Mouse (Mus musculus): ENCODE measurements around the gene Tspan5. TPM values are rescaled to one million over a fixed set of nuclear protein-coding genes. Genes with fewer than 3 reads are reported as not detected.
A peak's percentile ranks its signal among the peaks of the same experiment; 100 is the strongest.

Tspan5 gene
- polyA plus RNA-seq (2012; rRNA removed), result 3.7 and 36.4 TPM in 2 replicates

GRCm38 (mm10) chr3:138741649-138742565 is at the start of gene Tspan5:
TSS of gene Tspan5 (plus strand) at chr3:138742195.
- Histone ChIP-seq H3K4me3 (ENCODE audit: low read depth, low read length) (peak within 1 kb of the TSS; percentile 93), H3K4me1 (ENCODE audit: control insufficient read depth, insufficient read depth, insufficient read length, low read length) (peaks cover 19% of the 10 kb centered on the region), H3K27me3 (ENCODE audit: control insufficient read depth, insufficient read depth, low read length) (no peaks in the 10 kb centered on the region), H3K36me3 (ENCODE audit: control insufficient read depth, insufficient read depth, low read length) (no peaks in the 10 kb centered on the region), H3K27ac (ENCODE audit: insufficient read depth, low read depth, low read length) (peak within 1 kb of the TSS; percentile 55)
- no peak for TF ChIP-seq CTCF (IDR thresholded peaks at IDR 0.05; ENCODE audit: extremely low read depth, insufficient read length, insufficient replicate concordance, low read depth, low read length)
- TF ChIP-seq POLR2A (IDR thresholded peaks at IDR 0.05; ENCODE audit: low read depth, low read length), result peak; percentile 62; the same call in 1 of the 2 replicates
- WGBS, result 2% methylated on average over 91 of the region's 100 CpGs

GRCm38 (mm10) chr3:138692302-138692701 is 49.7 kb upstream of the Tspan5 start:
- H3K27me3 ChIP-seq (ENCODE audit: control insufficient read depth, insufficient read depth, low read length), result no peaks in the 10 kb centered on the region
- WGBS, result 68% methylated on average over 1 of the region's 1 CpGs
- no peaks in the 10 kb centered on the region for H3K4me1 ChIP-seq (ENCODE audit: control insufficient read depth, insufficient read depth, insufficient read length, low read length)
- H3K4me3 ChIP-seq (ENCODE audit: low read depth, low read length), result no peak overlapping the region
- H3K36me3 ChIP-seq (ENCODE audit: control insufficient read depth, insufficient read depth, low read length), result no peaks in the 10 kb centered on the region
- H3K27ac ChIP-seq (ENCODE audit: insufficient read depth, low read depth, low read length), result no peak overlapping the region
- no peak for TF ChIP-seq POLR2A (IDR thresholded peaks at IDR 0.05; ENCODE audit: low read depth, low read length)
- TF ChIP-seq CTCF (IDR thresholded peaks at IDR 0.05; ENCODE audit: extremely low read depth, insufficient read length, insufficient replicate concordance, low read depth, low read length), result no peak

GRCm38 (mm10) chr3:138703399-138703798 is 38.6 kb upstream of the Tspan5 start:
- Histone ChIP-seq H3K4me3 (ENCODE audit: low read depth, low read length) (no peak overlapping the region), H3K27me3 (ENCODE audit: control insufficient read depth, insufficient read depth, low read length) (no peaks in the 10 kb centered on the region), H3K36me3 (ENCODE audit: control insufficient read depth, insufficient read depth, low read length) (no peaks in the 10 kb centered on the region), H3K4me1 (ENCODE audit: control insufficient read depth, insufficient read depth, insufficient read length, low read length) (no peaks in the 10 kb centered on the region), H3K27ac (ENCODE audit: insufficient read depth, low read depth, low read length) (no peak overlapping the region)
- TF ChIP-seq CTCF (IDR thresholded peaks at IDR 0.05; ENCODE audit: extremely low read depth, insufficient read length, insufficient replicate concordance, low read depth, low read length) (no peak), POLR2A (IDR thresholded peaks at IDR 0.05; ENCODE audit: low read depth, low read length) (no peak)
- 81% methylated on average over 12 of the region's 12 CpGs for WGBS

GRCm38 (mm10) chr3:138704469-138704868 is 37.5 kb upstream of the Tspan5 start:
- WGBS, result 63% methylated on average over 9 of the region's 9 CpGs
- Histone ChIP-seq H3K36me3 (ENCODE audit: control insufficient read depth, insufficient read depth, low read length) (no peaks in the 10 kb centered on the region), H3K4me1 (ENCODE audit: control insufficient read depth, insufficient read depth, insufficient read length, low read length) (no peaks in the 10 kb centered on the region), H3K4me3 (ENCODE audit: low read depth, low read length) (no peak overlapping the region), H3K27me3 (ENCODE audit: control insufficient read depth, insufficient read depth, low read length) (no peaks in the 10 kb centered on the region), H3K27ac (ENCODE audit: insufficient read depth, low read depth, low read length) (no peak overlapping the region)
- TF ChIP-seq POLR2A (IDR thresholded peaks at IDR 0.05; ENCODE audit: low read depth, low read length), result no peak
- TF ChIP-seq CTCF (IDR thresholded peaks at IDR 0.05; ENCODE audit: extremely low read depth, insufficient read length, insufficient replicate concordance, low read depth, low read length), result no peak

GRCm38 (mm10) chr3:138705875-138706274 is 36.1 kb upstream of the Tspan5 start:
- no peak overlapping the region for H3K4me3 ChIP-seq (ENCODE audit: low read depth, low read length)
- TF ChIP-seq POLR2A (IDR thresholded peaks at IDR 0.05; ENCODE audit: low read depth, low read length) (no peak), CTCF (IDR thresholded peaks at IDR 0.05; ENCODE audit: extremely low read depth, insufficient read length, insufficient replicate concordance, low read depth, low read length) (no peak)
- 79% methylated on average over 14 of the region's 14 CpGs for WGBS
- H3K27me3 ChIP-seq (ENCODE audit: control insufficient read depth, insufficient read depth, low read length), result no peaks in the 10 kb centered on the region
- no peaks in the 10 kb centered on the region for H3K4me1 ChIP-seq (ENCODE audit: control insufficient read depth, insufficient read depth, insufficient read length, low read length)
- H3K27ac ChIP-seq (ENCODE audit: insufficient read depth, low read depth, low read length), result no peak overlapping the region
- H3K36me3 ChIP-seq (ENCODE audit: control insufficient read depth, insufficient read depth, low read length), result no peaks in the 10 kb centered on the region

GRCm38 (mm10) chr3:138709183-138709582 is 32.8 kb upstream of the Tspan5 start:
- TF ChIP-seq POLR2A (IDR thresholded peaks at IDR 0.05; ENCODE audit: low read depth, low read length) (no peak), CTCF (IDR thresholded peaks at IDR 0.05; ENCODE audit: extremely low read depth, insufficient read length, insufficient replicate concordance, low read depth, low read length) (no peak)
- H3K4me3 ChIP-seq (ENCODE audit: low read depth, low read length), result no peak overlapping the region
- no peak overlapping the region for H3K27ac ChIP-seq (ENCODE audit: insufficient read depth, low read depth, low read length)
- H3K27me3 ChIP-seq (ENCODE audit: control insufficient read depth, insufficient read depth, low read length), result no peaks in the 10 kb centered on the region
- H3K36me3 ChIP-seq (ENCODE audit: control insufficient read depth, insufficient read depth, low read length), result no peaks in the 10 kb centered on the region
- H3K4me1 ChIP-seq (ENCODE audit: control insufficient read depth, insufficient read depth, insufficient read length, low read length), result no peaks in the 10 kb centered on the region
- WGBS, result 57% methylated on average over 5 of the region's 5 CpGs

- no peak overlapping the region for H3K4me3 ChIP-seq (ENCODE audit: low read depth, low read length)
- no peaks in the 10 kb centered on the region for H3K4me1 ChIP-seq (ENCODE audit: control insufficient read depth, insufficient read depth, insufficient read length, low read length)
- no peak overlapping the region for H3K27ac ChIP-seq (ENCODE audit: insufficient read depth, low read depth, low read length)
- WGBS, result 41% methylated on average over 4 of the region's 4 CpGs
- no peaks in the 10 kb centered on the region for H3K36me3 ChIP-seq (ENCODE audit: control insufficient read depth, insufficient read depth, low read length)
- TF ChIP-seq CTCF (IDR thresholded peaks at IDR 0.05; ENCODE audit: extremely low read depth, insufficient read length, insufficient replicate concordance, low read depth, low read length), result no peak
- no peaks in the 10 kb centered on the region for H3K27me3 ChIP-seq (ENCODE audit: control insufficient read depth, insufficient read depth, low read length)
These were observed 30.0 kb upstream of the Tspan5 start for GRCm38 (mm10) chr3:138711971-138712370.
